Mouse (Mus musculus): ENCODE measurements at regions not wholly inside any gene's neighbourhood (a gene's known extent, or its start where the extent isn't known, plus 50 kb on each side); places are given as distances from the start of the nearest gene placed in this dataset.

DNA sequence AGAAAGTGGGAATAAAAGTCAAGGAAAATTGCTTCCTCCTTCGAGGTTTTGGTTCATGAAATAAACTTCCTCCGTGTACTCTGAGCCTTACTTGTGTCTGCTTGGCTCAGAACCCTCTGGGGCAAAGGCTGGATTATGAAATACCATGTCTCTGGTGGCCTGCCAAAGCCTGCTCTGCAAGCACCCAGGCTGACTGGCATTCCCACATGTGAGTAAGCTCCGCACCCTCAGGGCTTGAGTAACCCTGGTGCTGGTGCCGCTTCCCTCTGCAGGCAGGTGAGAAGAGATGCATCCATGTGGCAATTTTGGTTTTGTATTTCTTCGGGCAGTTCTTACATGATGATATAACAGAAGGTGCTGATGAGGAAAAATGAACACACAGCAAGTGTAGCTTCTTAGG, 66.0 kb downstream of the Nr2f2 start:
- no peak for ATAC-seq
- Histone ChIP-seq H3K4me1 (ENCODE audit: control insufficient read depth, insufficient read depth, low read length) (no peaks in the 10 kb centered on the region), H3K27me3 (ENCODE audit: control insufficient read depth, insufficient read depth, low read depth, low read length) (no peaks in the 10 kb centered on the region), H3K27ac (ENCODE audit: low read length) (no peak overlapping the region), H3K36me3 (ENCODE audit: control insufficient read depth, insufficient read depth, low read length) (no peaks in the 10 kb centered on the region), H3K4me3 (ENCODE audit: low read depth, low read length) (no peak overlapping the region), H3K4me2 (ENCODE audit: low read length) (no peak overlapping the region), H3K9me3 (replicated peaks; ENCODE audit: control insufficient read depth, low read length, poor library complexity, severe bottlenecking) (no peaks in the 10 kb centered on the region), H3K9ac (ENCODE audit: low read depth, low read length) (no peak overlapping the region)
- WGBS = 83% methylated on average over 5 of the region's 5 CpGs

GRCm38 (mm10) chr7:70291431-70291830, 75.1 kb downstream of the Nr2f2 start:
- Histone ChIP-seq H3K9ac (ENCODE audit: low read depth, low read length) (no peak overlapping the region), H3K27me3 (ENCODE audit: control insufficient read depth, insufficient read depth, low read depth, low read length) (peaks cover 41% of the 10 kb centered on the region), H3K4me3 (ENCODE audit: low read depth, low read length) (no peak overlapping the region), H3K9me3 (replicated peaks; ENCODE audit: control insufficient read depth, low read length, poor library complexity, severe bottlenecking) (no peaks in the 10 kb centered on the region), H3K36me3 (ENCODE audit: control insufficient read depth, insufficient read depth, low read length) (no peaks in the 10 kb centered on the region), H3K4me1 (ENCODE audit: control insufficient read depth, insufficient read depth, low read length) (peaks cover 6% of the 10 kb centered on the region; the same call in 1 of the 2 replicates), H3K27ac (ENCODE audit: low read length) (no peak overlapping the region), H3K4me2 (ENCODE audit: low read length) (no peak overlapping the region)
- ATAC-seq = no peak
- WGBS = 95% methylated on average over 6 of the region's 6 CpGs

DNA sequence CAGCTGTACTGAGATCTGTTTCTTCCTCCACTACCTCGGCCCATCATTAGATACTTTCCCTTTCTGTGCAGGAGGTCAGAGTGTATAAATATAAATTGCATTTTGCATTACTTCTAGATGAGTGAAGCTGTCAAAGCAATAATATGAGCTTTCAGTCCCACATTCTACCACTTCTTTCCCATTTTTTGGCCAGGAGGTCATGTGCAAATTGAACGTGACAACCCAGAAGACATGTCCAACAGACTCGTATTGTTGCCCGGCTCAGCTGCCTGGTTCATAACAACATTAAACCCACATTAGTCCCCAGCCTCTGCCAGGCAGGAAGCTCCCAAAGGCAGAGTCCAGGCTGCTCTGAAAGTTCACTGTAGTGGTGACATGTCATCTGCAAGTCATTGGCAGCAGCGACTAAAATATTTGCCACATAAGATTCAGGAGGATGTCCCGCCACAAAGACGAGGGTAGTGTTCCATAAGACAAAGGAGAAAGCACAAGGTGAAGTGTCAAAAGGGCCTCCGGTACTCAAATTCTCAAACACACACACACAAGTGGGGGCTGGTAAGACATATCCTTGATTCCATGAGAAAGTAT, 75.7 kb downstream of the Nr2f2 start:
- H3K4me3 ChIP-seq (ENCODE audit: low read depth, low read length) = no peak overlapping the region
- H3K36me3 ChIP-seq (ENCODE audit: control insufficient read depth, insufficient read depth, low read length) = no peaks in the 10 kb centered on the region
- H3K9ac ChIP-seq (ENCODE audit: low read depth, low read length) = no peak overlapping the region
- no peak overlapping the region for H3K27ac ChIP-seq (ENCODE audit: low read length)
- H3K9me3 ChIP-seq (replicated peaks; ENCODE audit: control insufficient read depth, low read length, poor library complexity, severe bottlenecking) = no peaks in the 10 kb centered on the region
- no peak for ATAC-seq
- WGBS = 75% methylated on average over 8 of the region's 8 CpGs
- H3K27me3 ChIP-seq (ENCODE audit: control insufficient read depth, insufficient read depth, low read depth, low read length) = peaks cover 44% of the 10 kb centered on the region
- H3K4me1 ChIP-seq (ENCODE audit: control insufficient read depth, insufficient read depth, low read length) = peaks cover 6% of the 10 kb centered on the region; the same call in 1 of the 2 replicates
- H3K4me2 ChIP-seq (ENCODE audit: low read length) = no peak overlapping the region

GRCm38 (mm10) chr7:70290277-70290676, 76.3 kb downstream of the Nr2f2 start:
- H3K4me1 ChIP-seq (ENCODE audit: control insufficient read depth, insufficient read depth, low read length) = peaks cover 6% of the 10 kb centered on the region; the same call in 1 of the 2 replicates
- WGBS = 17% methylated on average over 6 of the region's 6 CpGs
- H3K27ac ChIP-seq (ENCODE audit: low read length) = no peak overlapping the region
- peaks cover 49% of the 10 kb centered on the region for H3K27me3 ChIP-seq (ENCODE audit: control insufficient read depth, insufficient read depth, low read depth, low read length)
- no peaks in the 10 kb centered on the region for H3K36me3 ChIP-seq (ENCODE audit: control insufficient read depth, insufficient read depth, low read length)
- H3K4me3 ChIP-seq (ENCODE audit: low read depth, low read length) = no peak overlapping the region
- H3K4me2 ChIP-seq (ENCODE audit: low read length) = no peak overlapping the region
- H3K9ac ChIP-seq (ENCODE audit: low read depth, low read length) = no peak overlapping the region
- no peaks in the 10 kb centered on the region for H3K9me3 ChIP-seq (replicated peaks; ENCODE audit: control insufficient read depth, low read length, poor library complexity, severe bottlenecking)
- no peak for ATAC-seq

GRCm38 (mm10) chr7:70288621-70289020, 77.9 kb downstream of the Nr2f2 start:
- 16% methylated on average over 5 of the region's 5 CpGs for WGBS
- ATAC-seq = no peak
- Histone ChIP-seq H3K36me3 (ENCODE audit: control insufficient read depth, insufficient read depth, low read length) (no peaks in the 10 kb centered on the region), H3K27ac (ENCODE audit: low read length) (no peak overlapping the region), H3K27me3 (ENCODE audit: control insufficient read depth, insufficient read depth, low read depth, low read length) (peaks cover 62% of the 10 kb centered on the region), H3K4me2 (ENCODE audit: low read length) (no peak overlapping the region), H3K4me3 (ENCODE audit: low read depth, low read length) (no peak overlapping the region), H3K4me1 (ENCODE audit: control insufficient read depth, insufficient read depth, low read length) (peaks cover 6% of the 10 kb centered on the region; the same call in 1 of the 2 replicates), H3K9ac (ENCODE audit: low read depth, low read length) (no peak overlapping the region), H3K9me3 (replicated peaks; ENCODE audit: control insufficient read depth, low read length, poor library complexity, severe bottlenecking) (no peaks in the 10 kb centered on the region)

DNA sequence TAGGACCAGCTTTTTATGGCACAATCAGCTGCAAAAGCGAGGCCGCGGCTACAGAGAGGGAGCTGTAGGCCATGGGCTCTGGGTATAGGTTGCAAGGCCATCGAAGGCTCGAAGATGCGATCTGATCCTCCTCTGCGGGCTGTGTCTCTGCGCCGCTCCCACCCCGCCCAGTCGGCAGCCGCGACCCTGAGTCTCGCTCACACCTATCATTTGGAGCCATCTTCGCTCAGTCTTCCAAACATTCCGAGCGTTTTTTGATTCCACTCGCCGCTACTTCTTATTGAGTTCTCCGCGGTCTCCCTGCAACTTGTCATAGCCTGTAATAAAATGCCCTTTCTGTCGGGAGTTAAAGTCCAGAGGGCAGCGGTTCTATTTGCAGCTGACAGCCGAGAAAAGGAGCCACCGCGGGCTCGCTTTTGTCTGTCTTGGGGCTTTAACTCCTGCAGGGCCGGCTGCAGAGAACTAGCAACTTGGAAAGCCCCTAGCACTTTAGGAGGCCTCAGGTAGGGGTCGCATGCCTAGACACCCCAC, 78.6 kb downstream of the Nr2f2 start:
- ATAC-seq = no peak
- Histone ChIP-seq H3K4me1 (ENCODE audit: control insufficient read depth, insufficient read depth, low read length) (peaks cover 6% of the 10 kb centered on the region; the same call in 1 of the 2 replicates), H3K36me3 (ENCODE audit: control insufficient read depth, insufficient read depth, low read length) (no peaks in the 10 kb centered on the region), H3K9ac (ENCODE audit: low read depth, low read length) (peak overlapping the region; percentile 1; the same call in 1 of the 2 replicates), H3K27ac (ENCODE audit: low read length) (no peak overlapping the region), H3K4me2 (ENCODE audit: low read length) (peak overlapping the region; percentile 53), H3K9me3 (replicated peaks; ENCODE audit: control insufficient read depth, low read length, poor library complexity, severe bottlenecking) (no peaks in the 10 kb centered on the region), H3K4me3 (ENCODE audit: low read depth, low read length) (peak overlapping the region; percentile 16), H3K27me3 (ENCODE audit: control insufficient read depth, insufficient read depth, low read depth, low read length) (peaks cover 67% of the 10 kb centered on the region)
- under 1% methylated on average over 29 of the region's 29 CpGs for WGBS

DNA sequence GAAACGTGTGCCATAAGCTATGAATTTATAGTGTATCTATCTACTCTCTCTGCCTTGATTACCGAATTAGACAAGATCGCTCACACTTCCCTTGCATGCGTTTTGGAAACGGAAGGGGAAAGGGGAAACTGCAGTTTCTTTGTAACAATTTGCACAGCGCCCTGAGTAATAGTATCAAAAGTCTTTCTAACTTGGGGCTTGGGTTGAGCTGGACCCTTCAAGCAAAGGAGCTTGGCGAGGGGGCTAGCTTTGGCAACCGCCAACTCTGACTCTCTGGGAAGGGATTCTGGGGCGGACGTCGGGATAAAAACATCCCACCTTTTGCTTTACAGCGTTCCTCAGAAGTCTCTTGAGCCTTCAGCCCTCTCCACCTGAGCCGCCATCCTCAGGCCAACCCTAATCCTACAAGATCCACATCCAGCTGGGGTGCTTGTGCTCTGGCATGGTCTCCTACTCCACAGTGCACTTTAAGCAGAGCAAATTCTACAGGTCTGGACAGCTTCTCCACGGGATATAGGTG, 79.6 kb downstream of the Nr2f2 start:
- H3K9me3 ChIP-seq (replicated peaks; ENCODE audit: control insufficient read depth, low read length, poor library complexity, severe bottlenecking) = no peaks in the 10 kb centered on the region
- WGBS = 11% methylated on average over 14 of the region's 14 CpGs
- H3K27ac ChIP-seq (ENCODE audit: low read length) = no peak overlapping the region
- H3K4me3 ChIP-seq (ENCODE audit: low read depth, low read length) = no peak overlapping the region
- no peak for ATAC-seq
- no peaks in the 10 kb centered on the region for H3K36me3 ChIP-seq (ENCODE audit: control insufficient read depth, insufficient read depth, low read length)
- H3K9ac ChIP-seq (ENCODE audit: low read depth, low read length) = no peak overlapping the region
- H3K27me3 ChIP-seq (ENCODE audit: control insufficient read depth, insufficient read depth, low read depth, low read length) = peaks cover 74% of the 10 kb centered on the region
- H3K4me2 ChIP-seq (ENCODE audit: low read length) = no peak overlapping the region
- peaks cover 6% of the 10 kb centered on the region; the same call in 1 of the 2 replicates for H3K4me1 ChIP-seq (ENCODE audit: control insufficient read depth, insufficient read depth, low read length)

- ATAC-seq = no peak
- H3K27me3 ChIP-seq (ENCODE audit: control insufficient read depth, insufficient read depth, low read depth, low read length) = peaks cover 63% of the 10 kb centered on the region
- no peak overlapping the region for H3K27ac ChIP-seq (ENCODE audit: low read length)
- no peak overlapping the region for H3K4me2 ChIP-seq (ENCODE audit: low read length)
- WGBS = 17% methylated on average over 3 of the region's 3 CpGs
- no peaks in the 10 kb centered on the region for H3K9me3 ChIP-seq (replicated peaks; ENCODE audit: control insufficient read depth, low read length, poor library complexity, severe bottlenecking)
- H3K36me3 ChIP-seq (ENCODE audit: control insufficient read depth, insufficient read depth, low read length) = no peaks in the 10 kb centered on the region
- H3K9ac ChIP-seq (ENCODE audit: low read depth, low read length) = no peak overlapping the region
- H3K4me1 ChIP-seq (ENCODE audit: control insufficient read depth, insufficient read depth, low read length) = peaks cover 12% of the 10 kb centered on the region; the same call in 1 of the 2 replicates
- no peak overlapping the region for H3K4me3 ChIP-seq (ENCODE audit: low read depth, low read length)
Measured at GRCm38 (mm10) chr7:70285344-70285743, 81.2 kb downstream of the Nr2f2 start.

DNA sequence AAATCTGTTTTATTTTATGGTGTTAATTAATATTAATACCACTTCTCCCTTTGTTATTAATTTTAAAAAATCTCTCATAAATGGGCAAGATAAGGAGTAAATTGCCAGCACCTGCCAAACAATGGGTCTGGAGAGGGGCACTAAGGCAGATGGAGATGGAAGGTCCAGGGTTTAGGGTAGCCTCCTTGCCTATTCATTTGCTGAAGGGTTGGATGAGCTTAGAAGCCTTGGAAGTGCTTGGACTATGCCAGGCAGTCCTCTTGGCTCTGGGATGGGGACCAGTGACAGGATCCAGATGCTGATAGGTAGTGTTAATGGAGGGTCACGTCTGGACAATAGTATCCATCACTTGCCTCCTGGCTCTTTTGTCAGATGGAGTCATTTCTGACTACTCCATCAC, 82.7 kb downstream of the Nr2f2 start:
- Histone ChIP-seq H3K4me1 (ENCODE audit: control insufficient read depth, insufficient read depth, low read length) (peaks cover 15% of the 10 kb centered on the region; the same call in 1 of the 2 replicates), H3K4me2 (ENCODE audit: low read length) (no peak overlapping the region), H3K4me3 (ENCODE audit: low read depth, low read length) (no peak overlapping the region), H3K9me3 (replicated peaks; ENCODE audit: control insufficient read depth, low read length, poor library complexity, severe bottlenecking) (no peaks in the 10 kb centered on the region), H3K27me3 (ENCODE audit: control insufficient read depth, insufficient read depth, low read depth, low read length) (peaks cover 53% of the 10 kb centered on the region), H3K27ac (ENCODE audit: low read length) (no peak overlapping the region), H3K9ac (ENCODE audit: low read depth, low read length) (no peak overlapping the region), H3K36me3 (ENCODE audit: control insufficient read depth, insufficient read depth, low read length) (no peaks in the 10 kb centered on the region)
- WGBS = 20% methylated on average over 1 of the region's 1 CpGs
- no peak for ATAC-seq

Measured in midbrain, embryonic 16.5 days (tissue).